Mouse (Mus musculus) embryo, embryonic 9.5 days (tissue): ENCODE measurements at regions not wholly inside any gene's neighbourhood (a gene's known extent, or its start where the extent isn't known, plus 50 kb on each side); places are given as distances from the start of the nearest gene placed in this dataset.
A peak's percentile ranks its signal among the peaks of the same experiment; 100 is the strongest.

Experiments used
- DNase-seq: peaks from one replicate; pipeline ENCODE4 v3.0.0-alpha.2; 2017; ENCODE audit errors: extremely low spot score

GRCm38 (mm10) chr15:61596318-61596717 lies 673.5 kb upstream of the A1bg start:
- no peak for DNase-seq

- no peak for DNase-seq
Measured at GRCm38 (mm10) chr15:61588956-61589355, 666.1 kb upstream of the A1bg start.

- DNase-seq, result no peak
Measured at GRCm38 (mm10) chr15:61582335-61582734, 659.5 kb upstream of the A1bg start.

- no peak for DNase-seq
Measured at GRCm38 (mm10) chr15:61563347-61563746, 640.5 kb upstream of the A1bg start.

- DNase-seq, result no peak
Measured at GRCm38 (mm10) chr15:61562252-61562651, 639.4 kb upstream of the A1bg start.

GRCm38 (mm10) chr15:61553908-61554307 lies 631.1 kb upstream of the A1bg start:
- no peak for DNase-seq

DNA sequence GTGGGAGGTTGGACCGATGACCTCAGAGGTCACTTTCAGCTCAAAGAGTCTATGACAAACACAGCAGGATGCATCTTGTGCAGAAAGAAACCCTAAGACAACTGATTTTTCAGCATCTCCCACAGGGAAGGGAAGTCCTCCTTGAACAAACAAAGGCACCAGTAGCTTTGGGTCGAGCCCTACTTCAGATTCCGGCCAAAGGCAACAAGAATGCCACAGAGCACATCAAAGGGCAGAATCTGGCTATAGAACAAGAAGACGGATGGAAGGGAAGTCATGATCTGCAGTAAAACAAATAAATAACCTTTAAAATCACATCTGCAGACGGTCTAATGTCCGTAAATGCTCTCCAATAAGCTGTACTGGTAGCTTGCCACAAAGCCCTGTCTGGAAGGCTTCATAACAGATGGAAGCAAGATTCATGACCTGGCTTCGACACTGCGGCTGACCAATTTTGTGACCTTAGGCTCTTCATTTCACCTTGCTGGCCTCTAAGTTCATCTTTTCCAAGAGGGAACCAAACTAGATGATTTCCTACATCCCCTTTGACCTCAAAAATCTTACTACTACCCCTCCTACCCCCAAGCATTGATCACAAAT lies 630.4 kb upstream of the A1bg start:
- DNase-seq, result peak; percentile 53

DNA sequence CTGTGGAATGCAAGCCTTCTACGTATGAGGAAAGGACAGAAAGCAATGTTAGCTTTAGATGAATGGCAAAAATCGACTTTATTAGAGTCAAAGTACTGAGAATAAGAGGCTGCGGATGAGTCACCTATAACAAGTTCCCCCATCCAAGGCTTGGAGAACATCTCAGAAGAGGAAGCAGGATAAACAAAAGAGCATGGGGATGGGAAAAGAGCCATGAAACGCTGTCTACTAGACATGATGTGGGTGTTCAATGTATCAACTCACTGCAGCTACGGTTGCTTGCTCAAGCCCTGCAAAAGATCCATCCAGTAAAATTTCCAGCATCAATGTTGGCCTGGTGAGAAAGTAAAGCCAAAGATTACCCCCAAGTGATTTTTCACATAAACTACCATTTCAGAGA lies 628.4 kb upstream of the A1bg start:
- DNase-seq, result no peak

DNA sequence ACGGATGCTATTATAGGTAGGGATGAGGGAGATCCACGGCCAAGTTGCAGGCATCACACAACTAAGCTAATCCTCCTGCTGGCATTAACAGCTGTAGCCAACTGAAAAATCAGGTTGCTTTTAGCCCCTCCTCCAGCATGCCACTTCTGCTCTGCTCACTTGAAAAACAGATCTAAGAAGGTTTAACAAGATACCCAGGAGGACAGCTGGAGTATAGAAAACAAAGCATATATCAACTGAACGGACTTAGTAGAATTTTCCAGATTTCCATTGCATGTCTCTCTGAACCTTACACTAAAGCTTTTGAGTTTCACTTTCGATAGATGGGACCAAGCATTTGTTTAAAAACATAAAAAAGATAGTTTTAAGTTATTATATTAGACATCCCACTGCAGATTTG lies 625.6 kb upstream of the A1bg start:
- DNase-seq, result no peak

DNA sequence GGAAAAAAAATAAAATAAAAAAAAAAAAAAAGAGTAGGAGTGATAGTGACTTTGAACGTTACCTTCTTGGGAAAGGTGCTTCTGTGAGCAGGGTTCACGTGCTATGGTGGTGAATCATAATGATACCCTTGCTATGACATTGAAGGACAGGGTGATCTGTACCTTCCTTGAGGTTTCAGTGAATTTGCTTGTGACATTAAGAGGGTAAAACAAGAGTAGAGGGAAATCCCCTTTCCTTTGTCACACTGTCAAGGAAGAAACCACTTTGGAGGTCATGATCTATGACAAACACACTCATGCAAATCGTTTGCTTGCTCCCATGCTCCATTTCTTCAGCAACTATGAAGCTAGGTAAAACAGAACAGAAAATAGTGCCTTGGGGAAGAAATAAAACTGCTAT lies 623.8 kb upstream of the A1bg start:
- DNase-seq, result no peak

DNA sequence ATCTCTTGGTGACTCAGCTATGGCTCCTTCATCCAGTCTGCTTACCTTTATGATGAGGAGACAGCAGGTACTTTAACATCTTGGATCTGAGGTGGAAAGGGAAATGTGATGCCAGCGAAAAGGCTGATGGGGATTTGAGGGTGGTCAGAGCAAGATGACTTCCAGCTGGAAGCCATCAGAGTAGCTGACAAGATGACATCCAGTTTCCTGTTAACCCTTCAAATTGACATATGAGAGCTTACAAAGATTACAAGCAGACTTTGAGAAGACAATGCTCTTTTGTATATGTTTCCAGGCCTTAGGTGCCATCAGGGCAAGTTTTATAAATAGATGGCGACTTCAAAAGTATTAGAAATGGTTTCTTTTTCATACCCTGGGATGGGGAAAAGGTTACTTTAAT lies 621.3 kb upstream of the A1bg start:
- no peak for DNase-seq

- DNase-seq, result no peak
Measured at GRCm38 (mm10) chr15:61541643-61542042, 618.8 kb upstream of the A1bg start.

DNA sequence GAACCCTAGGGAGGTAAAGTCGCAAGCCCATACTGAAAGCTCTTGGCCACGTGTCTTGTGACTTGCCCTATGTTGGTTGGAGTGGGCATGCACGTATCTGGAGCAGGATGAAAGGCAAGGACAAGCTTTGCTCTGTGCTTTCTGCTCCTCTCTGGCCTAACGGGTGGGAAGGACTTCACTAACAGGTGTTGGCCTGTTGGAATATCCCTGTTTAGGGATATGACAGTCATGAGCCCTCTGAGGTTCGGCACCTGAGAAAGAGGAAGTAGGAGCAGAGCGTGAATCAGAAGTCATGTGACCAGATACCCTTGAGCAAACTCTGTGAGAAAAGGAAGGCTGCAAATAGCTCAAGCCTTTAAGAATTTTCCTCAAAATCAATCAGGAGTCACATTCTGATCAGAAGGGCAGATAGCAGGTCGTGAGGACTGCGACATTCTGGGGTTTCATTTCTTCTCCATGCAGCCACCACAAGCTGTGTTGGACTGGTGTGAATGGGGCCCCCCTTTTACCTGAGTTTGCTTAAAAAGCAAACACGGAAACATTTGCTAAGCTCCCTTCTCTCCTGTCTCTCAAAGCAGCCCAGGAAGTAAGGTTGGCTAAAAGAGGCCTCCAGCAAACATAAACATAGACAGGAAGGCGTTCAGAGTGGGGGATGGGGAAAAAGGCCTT lies 618.1 kb upstream of the A1bg start:
- no peak for DNase-seq

GRCm38 (mm10) chr15:61538930-61539329 lies 616.1 kb upstream of the A1bg start:
- DNase-seq, result no peak

DNA sequence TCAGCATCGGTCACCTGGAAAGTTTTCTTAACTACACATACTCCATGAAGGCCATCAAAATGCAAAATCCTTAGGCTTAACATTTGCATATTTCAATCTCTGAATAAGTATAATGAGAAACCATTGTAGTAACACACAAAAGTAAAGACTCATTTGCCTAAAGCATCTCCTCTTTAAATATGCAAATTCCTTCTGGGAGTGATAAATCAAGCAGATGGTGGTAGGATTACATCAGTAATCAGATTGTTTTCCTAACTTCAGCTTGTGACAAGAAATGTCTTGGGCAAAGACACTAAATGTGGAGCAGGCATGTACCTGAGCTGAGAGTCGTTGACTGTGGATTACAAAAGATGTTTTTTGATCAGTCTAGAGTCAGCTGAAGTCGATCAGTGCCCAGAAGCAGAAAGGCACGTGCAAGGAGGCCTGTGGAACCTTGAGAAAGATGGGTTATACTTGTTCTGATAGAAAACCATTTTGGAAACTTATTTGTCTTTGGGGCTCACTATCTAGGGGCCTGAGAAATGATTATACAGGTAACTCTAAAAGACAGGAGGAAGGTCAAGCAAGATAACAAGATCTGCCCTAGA lies 615.5 kb upstream of the A1bg start:
- no peak for DNase-seq

DNA sequence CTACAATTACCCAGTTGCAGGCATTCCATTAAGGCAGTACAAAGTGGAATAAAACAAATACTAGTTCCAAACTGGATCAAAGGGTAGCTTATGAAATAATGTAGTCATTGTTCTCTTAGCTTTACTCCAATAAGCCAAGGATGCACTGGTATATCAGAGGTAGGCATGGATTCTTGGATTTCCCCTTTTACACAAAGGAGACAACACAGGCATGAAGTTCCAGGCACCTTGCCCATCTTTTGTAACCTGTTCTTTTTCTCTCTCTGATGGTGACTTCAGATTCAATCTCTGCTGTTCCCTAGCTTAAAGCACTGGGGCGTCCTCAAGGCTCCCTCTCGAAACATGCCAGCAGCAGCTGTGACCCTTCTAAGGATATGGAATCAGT lies 613.5 kb upstream of the A1bg start:
- no peak for DNase-seq

- DNase-seq, result no peak
Measured at GRCm38 (mm10) chr15:61535644-61536331, 613.0 kb upstream of the A1bg start.

DNA sequence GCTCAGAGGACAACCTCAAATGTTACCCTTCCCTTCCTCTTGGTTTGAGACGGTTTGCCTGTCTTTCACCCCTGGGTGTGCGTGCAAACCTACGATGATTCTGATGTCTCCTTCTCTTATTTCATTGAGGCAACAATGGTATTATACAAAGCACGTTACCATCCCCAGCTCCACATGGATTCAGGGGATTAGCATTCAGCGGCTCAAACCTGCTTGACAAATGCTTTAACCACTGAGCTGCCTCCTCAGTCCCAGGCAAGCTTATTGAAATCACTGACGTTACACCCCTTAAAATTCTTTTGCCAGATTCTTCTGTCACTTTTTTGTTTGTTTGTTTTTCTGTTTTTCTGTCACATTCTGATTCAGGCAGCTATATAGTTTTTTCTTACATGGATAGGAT lies 612.4 kb upstream of the A1bg start:
- DNase-seq, result no peak

GRCm38 (mm10) chr15:61532808-61533207 lies 610.0 kb upstream of the A1bg start:
- no peak for DNase-seq

DNA sequence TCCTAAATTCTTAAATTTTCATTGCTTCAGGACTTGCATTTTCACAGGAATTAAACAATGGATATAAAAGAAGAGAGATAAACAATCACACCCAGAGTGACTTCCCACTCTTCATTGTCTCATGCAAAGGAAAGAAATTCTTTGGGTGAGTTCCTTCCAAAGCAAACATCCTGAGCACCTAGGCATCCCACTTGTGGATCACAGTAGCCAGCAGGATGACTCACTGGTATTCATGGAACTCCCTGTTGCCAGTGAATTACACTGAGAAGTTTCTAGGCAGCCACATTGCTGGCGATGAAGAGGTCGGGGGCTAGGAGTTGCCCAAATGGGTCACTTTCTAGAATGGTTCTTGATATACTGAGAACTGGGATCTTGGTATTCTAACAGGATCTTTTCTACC lies 609.2 kb upstream of the A1bg start:
- no peak for DNase-seq

GRCm38 (mm10) chr15:61523036-61523435 lies 600.2 kb upstream of the A1bg start:
- DNase-seq, result no peak

DNA sequence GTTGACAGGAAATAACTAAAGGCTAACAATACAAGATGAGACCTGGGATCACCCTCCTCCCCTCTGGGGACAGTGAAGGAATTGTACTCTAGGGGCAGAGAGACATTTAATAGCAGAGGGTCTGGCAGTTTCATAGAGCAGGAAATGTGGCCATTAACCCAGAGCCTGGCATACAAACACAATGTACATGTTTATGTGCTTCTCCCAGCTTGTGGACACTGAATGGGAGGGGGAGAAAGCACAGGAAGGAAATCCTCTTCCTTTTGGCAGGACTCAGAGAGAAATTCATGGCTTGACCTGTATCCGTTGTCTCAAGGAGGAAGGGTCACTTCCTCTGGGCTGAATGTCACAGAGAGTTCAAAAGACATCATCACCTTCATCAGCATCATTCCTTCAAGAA lies 594.5 kb upstream of the A1bg start:
- no peak for DNase-seq

DNA sequence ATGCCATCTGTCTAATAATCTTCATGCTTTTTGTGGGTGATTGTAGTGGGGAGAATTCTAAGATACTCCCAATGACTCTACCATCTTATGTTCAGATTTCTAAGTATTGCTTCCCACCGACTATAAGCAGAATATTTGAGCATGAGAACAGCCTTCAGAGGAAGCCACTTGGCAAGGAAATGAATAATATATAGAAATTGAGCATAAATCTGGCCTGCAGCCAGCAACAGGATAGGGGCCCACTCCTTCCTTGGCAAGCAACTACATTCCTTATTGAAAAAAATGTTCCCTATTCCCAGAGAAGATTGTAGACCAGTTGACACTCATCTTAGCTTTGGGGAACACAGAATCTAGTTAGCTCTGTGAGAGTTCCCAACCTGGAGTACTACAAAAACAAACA lies 591.5 kb upstream of the A1bg start:
- DNase-seq, result no peak
